In genomic region chr9:77382514-77382913, GRCm38 (mm10) we compare ENCODE assay signal across 18 mouse cellular contexts. TPM values are rescaled to one million over a fixed set of nuclear protein-coding genes. Genes with fewer than 3 reads are reported as not detected.
"Had no signal": no experiment of that assay in that cellular context is flagged by ENCODE, and none has a peak within 500 bp of the region (broad histone marks: within the 10 kb centered on the region; RNA-seq: fewer than 3 reads in every experiment).

No protein-coding gene starts in this region.

- H3K9ac ChIP-seq: limb, embryonic 13.5 days; liver, embryonic 15.5 days; midbrain, embryonic 15.5 days; stomach, embryonic 15.5 days had no signal

- H3K4me1 ChIP-seq: liver, embryonic 15.5 days had no signal

- ATAC-seq: lung, postnatal 0 days; midbrain, embryonic 15.5 days had no signal

- H3K9me3 ChIP-seq: limb, embryonic 13.5 days; liver, embryonic 15.5 days; midbrain, embryonic 10.5 days; midbrain, embryonic 15.5 days; stomach, embryonic 15.5 days had no signal

- H3K27me3 ChIP-seq: liver, embryonic 15.5 days; midbrain, embryonic 15.5 days; stomach, embryonic 15.5 days had no signal

- H3K27ac ChIP-seq: limb, embryonic 13.5 days; liver, embryonic 15.5 days; midbrain, embryonic 10.5 days; midbrain, embryonic 15.5 days; stomach, embryonic 15.5 days had no signal

- H3K36me3 ChIP-seq: limb, embryonic 13.5 days; liver, embryonic 15.5 days; midbrain, embryonic 10.5 days; midbrain, embryonic 15.5 days; stomach, embryonic 15.5 days had no signal

- H3K4me3 ChIP-seq: limb, embryonic 13.5 days; liver, embryonic 15.5 days; midbrain, embryonic 10.5 days; midbrain, embryonic 15.5 days; stomach, embryonic 15.5 days had no signal

- H3K4me2 ChIP-seq: limb, embryonic 13.5 days; liver, embryonic 11.5 days; liver, embryonic 15.5 days; midbrain, embryonic 15.5 days; stomach, embryonic 15.5 days had no signal

- DNase-seq: kidney, adult 8-10 months; kidney, postnatal 25 days; layer of hippocampus, adult 9-11 months; lung, adult 2 months; lung, postnatal 36 days; retina, postnatal 1 day; right cerebral cortex, postnatal 4 days; spleen, adult 18-20 months; thymus, postnatal 36 days had no signal

RNA-seq across cellular contexts. Expression of gene Mlip, which starts 29.7 kb away (rescaled TPM):
- total RNA-seq: megakaryocyte progenitor cell, adult 5-6 weeks had no signal
- polyA plus RNA-seq: thymus, postnatal 0 days had no signal
